Mouse (Mus musculus) ES-Bruce4 (cell line): ENCODE measurements around the gene D230025D16Rik.

Source experiments
- CTCF ChIP-seq: IDR thresholded peaks from one replicate; pipeline ENCODE4 v1.8.1; 2011; ENCODE audit warnings: low read depth, low read length
- POLR2A ChIP-seq: IDR thresholded peaks from one replicate; pipeline ENCODE4 v1.8.1; 2011; ENCODE audit warnings: low read length; ENCODE audit not compliant: insufficient read depth

- no peak for TF ChIP-seq CTCF
- TF ChIP-seq POLR2A: no peak
These were observed 63.3 kb downstream of the D230025D16Rik start for GRCm38 (mm10) chr8:105288231-105288630.
